Mouse (Mus musculus): ENCODE measurements around the gene Cops3. TPM values are rescaled to one million over a fixed set of nuclear protein-coding genes. Genes with fewer than 3 reads are reported as not detected.
"Not testable (repeated sequence)": the region's sequence is repeated elsewhere in the genome, so short reads cannot be mapped to it uniquely, and the experiment has no call there.

Gene Cops3
- total and polyA plus RNA-seq, 3 experiments = 180 to 198 TPM; not detected in 1

- Histone ChIP-seq H3K4me3 (ENCODE audit: control insufficient read depth in 1 of 2, insufficient read depth in 1 of 2, low read depth in 2 of 2, low read length in 2 of 2) (0 out of 4 replicates have a peak overlapping the region, but pooled peaks of 1 of the 2 experiments have one; percentile 5), H3K4me1 (ENCODE audit: control insufficient read depth in 1 of 2, insufficient read depth in 2 of 2, low read length in 2 of 2) (peaks cover 5 to 14% of the 10 kb centered on the region in 2 experiments)
Observed at GRCm38 (mm10) chr11:59837789-59838188, 1.8 kb downstream of the Cops3 start.

GRCm38 (mm10) chr11:59821625-59822024, 18.0 kb downstream of the Cops3 start:
- no peaks in the 10 kb centered on the region for H3K9me3 ChIP-seq (replicated peaks; ENCODE audit: insufficient read depth, low read length)
- H3K27ac ChIP-seq (ENCODE audit: control insufficient read depth, low read depth, low read length) = no peak overlapping the region
- H3K9ac ChIP-seq (ENCODE audit: control insufficient read depth, low read depth, low read length, poor library complexity, severe bottlenecking) = no peak overlapping the region
- H3K36me3 ChIP-seq (ENCODE audit: control insufficient read depth in 1 of 2, insufficient read depth in 2 of 2, low read length in 2 of 2) = peaks cover 0 to 57% of the 10 kb centered on the region in 2 experiments; a peak in 3 of 4 replicates
- no peaks in the 10 kb centered on the region for H3K79me2 ChIP-seq (ENCODE audit: control insufficient read depth, insufficient read depth, low read length, poor library complexity)
- no peak for DNase-seq (ENCODE audit: low read depth, low spot score)
- H3K4me1 ChIP-seq (ENCODE audit: control insufficient read depth in 1 of 2, insufficient read depth in 2 of 2, low read length in 2 of 2) = no peaks in the 10 kb centered on the region
- no peak overlapping the region for H3K4me3 ChIP-seq (ENCODE audit: control insufficient read depth in 1 of 2, insufficient read depth in 1 of 2, low read depth in 2 of 2, low read length in 2 of 2)
- TF ChIP-seq HCFC1 (IDR thresholded peaks at IDR 0.05; ENCODE audit: low read depth, low read length) = no peak
- TF ChIP-seq ZC3H11A (IDR thresholded peaks at IDR 0.05; ENCODE audit: low read depth, low read length) = no peak
- TF ChIP-seq ZKSCAN1 (IDR thresholded peaks at IDR 0.05; ENCODE audit: low read depth, low read length) = no peak
- TF ChIP-seq POLR2AphosphoS2 (IDR thresholded peaks at IDR 0.05; ENCODE audit: low read length) = no peak
- no peak for TF ChIP-seq NRF1 (IDR thresholded peaks at IDR 0.05; ENCODE audit: insufficient read depth, low read depth, low read length, poor library complexity, severe bottlenecking)
- TF ChIP-seq EP300 (IDR thresholded peaks at IDR 0.05; ENCODE audit: low read depth in 1 of 2, low read length in 2 of 2) = no peak
- TF ChIP-seq MEF2A (IDR thresholded peaks at IDR 0.05; ENCODE audit: extremely low read depth, insufficient replicate concordance, low read depth, low read length, poor library complexity, severe bottlenecking) = no peak
- no peaks in the 10 kb centered on the region for H3K27me3 ChIP-seq (ENCODE audit: control insufficient read depth in 1 of 2, insufficient read depth in 2 of 2, low read length in 2 of 2)

More at GRCm38 (mm10) chr11:59837789-59838188, 1.8 kb downstream of the Cops3 start:
- Histone ChIP-seq H3K36me3 (ENCODE audit: control insufficient read depth in 1 of 2, insufficient read depth in 2 of 2, low read length in 2 of 2) (peaks cover 25 to 31% of the 10 kb centered on the region in 2 experiments), H3K79me2 (ENCODE audit: control insufficient read depth, insufficient read depth, low read length, poor library complexity) (peaks cover 30% of the 10 kb centered on the region), H3K9ac (ENCODE audit: control insufficient read depth, low read depth, low read length, poor library complexity, severe bottlenecking) (peak overlapping the region; percentile 88)
- not testable (repeated sequence) for H3K27ac ChIP-seq (ENCODE audit: control insufficient read depth, low read depth, low read length); H3K9me3 ChIP-seq (replicated peaks; ENCODE audit: insufficient read depth, low read length); DNase-seq (ENCODE audit: low read depth, low spot score); H3K27me3 ChIP-seq (ENCODE audit: control insufficient read depth in 1 of 2, insufficient read depth in 2 of 2, low read length in 2 of 2)
- TF ChIP-seq CHD1 (IDR thresholded peaks at IDR 0.05; ENCODE audit: low read depth, low read length) (0 out of 2 replicates have a peak, but pooled peaks have one; percentile 48), ZNF384 (IDR thresholded peaks at IDR 0.05; ENCODE audit: low read depth, low read length) (peak; percentile 73)

- Histone ChIP-seq H3K27me3 (ENCODE audit: control insufficient read depth in 1 of 2, insufficient read depth in 2 of 2, low read length in 2 of 2) (no peaks in the 10 kb centered on the region), H3K4me1 (ENCODE audit: control insufficient read depth in 1 of 2, insufficient read depth in 2 of 2, low read length in 2 of 2) (no peaks in the 10 kb centered on the region), H3K4me3 (ENCODE audit: control insufficient read depth in 1 of 2, insufficient read depth in 1 of 2, low read depth in 2 of 2, low read length in 2 of 2) (no peak overlapping the region), H3K27ac (ENCODE audit: control insufficient read depth, low read depth, low read length) (no peak overlapping the region), H3K36me3 (ENCODE audit: control insufficient read depth in 1 of 2, insufficient read depth in 2 of 2, low read length in 2 of 2) (peaks cover 0 to 30% of the 10 kb centered on the region in 2 experiments; a peak in 3 of 4 replicates), H3K79me2 (ENCODE audit: control insufficient read depth, insufficient read depth, low read length, poor library complexity) (no peaks in the 10 kb centered on the region), H3K9me3 (replicated peaks; ENCODE audit: insufficient read depth, low read length) (no peaks in the 10 kb centered on the region), H3K9ac (ENCODE audit: control insufficient read depth, low read depth, low read length, poor library complexity, severe bottlenecking) (no peak overlapping the region)
- TF ChIP-seq ZMIZ1 (IDR thresholded peaks at IDR 0.05; ENCODE audit: low read depth, low read length) (no peak), GATA1 (IDR thresholded peaks at IDR 0.05; ENCODE audit: low read depth, low read length) (no peak), TAL1 (IDR thresholded peaks at IDR 0.05; ENCODE audit: low read length) (no peak), CHD1 (IDR thresholded peaks at IDR 0.05; ENCODE audit: low read depth, low read length) (no peak), SMC3 (IDR thresholded peaks at IDR 0.05; ENCODE audit: low read depth, low read length) (no peak), ZNF384 (IDR thresholded peaks at IDR 0.05; ENCODE audit: low read depth, low read length) (no peak), NRF1 (IDR thresholded peaks at IDR 0.05; ENCODE audit: insufficient read depth, low read depth, low read length, poor library complexity, severe bottlenecking) (no peak), MYC (IDR thresholded peaks at IDR 0.05; ENCODE audit: low read depth, low read length) (no peak), MAFK (IDR thresholded peaks at IDR 0.05; ENCODE audit: borderline replicate concordance, low read depth, low read length) (no peak), TBP (IDR thresholded peaks at IDR 0.05; ENCODE audit: low read depth, low read length) (no peak), NELFE (IDR thresholded peaks at IDR 0.05; ENCODE audit: low read depth, low read length) (no peak), ELF1 (IDR thresholded peaks at IDR 0.05; ENCODE audit: low read depth, low read length) (no peak), CTCF (IDR thresholded peaks at IDR 0.05 in 2 of 3, conservative IDR thresholded peaks at IDR 0.05 in 1 of 3; ENCODE audit: control insufficient read depth in 1 of 3, insufficient read depth in 1 of 3, low read depth in 2 of 3, low read length in 3 of 3, poor library complexity in 1 of 3, severe bottlenecking in 1 of 3) (no peak), RAD21 (IDR thresholded peaks at IDR 0.05; ENCODE audit: low read depth, low read length) (no peak), GABPA (IDR thresholded peaks at IDR 0.05; ENCODE audit: low read depth, low read length) (no peak), HCFC1 (IDR thresholded peaks at IDR 0.05; ENCODE audit: low read depth, low read length) (no peak), MAZ (IDR thresholded peaks at IDR 0.05; ENCODE audit: low read depth, low read length) (no peak), KAT2A (conservative IDR thresholded peaks at IDR 0.05; ENCODE audit: low read depth, low read length) (no peak), JUND (IDR thresholded peaks at IDR 0.05; ENCODE audit: low read depth, low read length) (no peak)
- no peak for DNase-seq (ENCODE audit: low read depth, low spot score)
Observed at GRCm38 (mm10) chr11:59817916-59818315, 21.7 kb downstream of the Cops3 start.

All from MEL (cell line).